Mouse (Mus musculus): ENCODE measurements around the gene Slc9a8.
A peak's percentile ranks its signal among the peaks of the same experiment; 100 is the strongest.

Gene Slc9a8

GRCm38 (mm10) chr2:167519606-167520252 is 98.2 kb downstream of the Slc9a8 start:
- DNase-seq = peak; percentile 72
